Mouse (Mus musculus) kidney, embryonic 15.5 days (tissue): Measurements from ENCODE around the gene Grin2d. TPM values are rescaled to one million over a fixed set of nuclear protein-coding genes. Genes with fewer than 3 reads are reported as not detected.
A peak's percentile ranks its signal among the peaks of the same experiment; 100 is the strongest.
"Not testable (repeated sequence)": the region's sequence is repeated elsewhere in the genome, so short reads cannot be mapped to it uniquely, and the experiment has no call there.

Experiments
- ATAC-seq: fragments of 200-750 bp; cut with Nextera tagmentation; replicated peaks from 2 replicates; pipeline ENCODE4 v1.8.0; 2017; ENCODE audit warnings: moderate TSS enrichment; ENCODE audit not compliant: low FRiP score
- H3K27ac ChIP-seq: fragments of 300-500 bp; sonication (generic); 2 replicates; pipeline ENCODE4 v1.5.1; 2015; ENCODE audit warnings: mild to moderate bottlenecking, inconsistent platforms
- H3K27me3 ChIP-seq: fragments of 300-500 bp; sonication (generic); 2 replicates; pipeline ENCODE4 v1.6.1; 2015; ENCODE audit warnings: inconsistent platforms
- H3K36me3 ChIP-seq: fragments of 300-500 bp; sonication (generic); 2 replicates; pipeline ENCODE4 v1.6.1; 2015; ENCODE audit warnings: inconsistent platforms
- H3K4me1 ChIP-seq: fragments of 300-500 bp; sonication (generic); 2 replicates; pipeline ENCODE4 v1.6.1; 2015; ENCODE audit warnings: inconsistent platforms
- H3K4me2 ChIP-seq: fragments of 300-500 bp; sonication (generic); 2 replicates; pipeline ENCODE4 v1.6.1; 2015; ENCODE audit warnings: moderate library complexity, mild to moderate bottlenecking, inconsistent platforms
- H3K4me3 ChIP-seq: fragments of 300-500 bp; sonication (generic); replicated peaks from 2 replicates; pipeline ENCODE4 v1.5.1; 2015; ENCODE audit warnings: mild to moderate bottlenecking, inconsistent platforms
- H3K9ac ChIP-seq: fragments of 300-500 bp; sonication (generic); 2 replicates; pipeline ENCODE4 v1.6.1; 2015; ENCODE audit warnings: mild to moderate bottlenecking, inconsistent platforms
- H3K9me3 ChIP-seq: fragments of 300-500 bp; sonication (generic); replicated peaks from 2 replicates; pipeline ENCODE4 v1.6.1; 2016; ENCODE audit warnings: inconsistent platforms
- WGBS: fragments of 180-500 bp; shearing (Covaris S2); methylation state at CpG from one replicate; pipeline ENCODE4 v1.1.7; 2015; ENCODE audit warnings: mixed read lengths; 5-methylcytosine and 5-hydroxymethylcytosine counted together
- polyA plus RNA-seq: library from polyadenylated mRNA; unstranded; fragments of >200 nt; fragmentation: Nextera tagmentation; extraction: Ambion mirVana; gene quantifications from 2 replicates; pipeline ENCODE4 v1.2.1, GENCODE M21; 2015

Grin2d gene
- polyA plus RNA-seq, 1 experiment from 2014 or later, result 0.47 TPM

- no peaks in the 10 kb centered on the region for H3K36me3 ChIP-seq
- H3K4me1 ChIP-seq, result peaks cover 71% of the 10 kb centered on the region
- peak overlapping the region; percentile 56 for H3K4me2 ChIP-seq
- 10% methylated on average over 13 of the region's 13 CpGs for WGBS
- H3K9me3 ChIP-seq, result no peaks in the 10 kb centered on the region
- H3K27me3 ChIP-seq, result no peaks in the 10 kb centered on the region
- H3K27ac ChIP-seq, result peak overlapping the region; percentile 93
- peak; percentile 33 for ATAC-seq
- H3K9ac ChIP-seq, result peak overlapping the region; percentile 6; the same call in 1 of the 2 replicates
- peak overlapping the region; percentile 32 for H3K4me3 ChIP-seq
These were observed 39.0 kb upstream of the Grin2d start for GRCm38 (mm10) chr7:45917004-45917704.

GRCm38 (mm10) chr7:45916056-45917003, 38.2 kb upstream of the Grin2d start:
- Histone ChIP-seq H3K9ac (peak overlapping the region; percentile 29), H3K4me3 (peak overlapping the region; percentile 32), H3K36me3 (no peaks in the 10 kb centered on the region), H3K4me2 (peak overlapping the region; percentile 56), H3K4me1 (peaks cover 63% of the 10 kb centered on the region), H3K27me3 (no peaks in the 10 kb centered on the region), H3K9me3 (no peaks in the 10 kb centered on the region), H3K27ac (peak overlapping the region; percentile 93)
- ATAC-seq, result peak; percentile 78
- WGBS, result 34% methylated on average over 26 of the region's 26 CpGs

- no peak overlapping the region for H3K9ac ChIP-seq
- H3K36me3 ChIP-seq, result peaks cover 7% of the 10 kb centered on the region
- no peak overlapping the region for H3K4me3 ChIP-seq
- peaks cover 50% of the 10 kb centered on the region for H3K4me1 ChIP-seq
- no peaks in the 10 kb centered on the region for H3K9me3 ChIP-seq
- no peak overlapping the region for H3K27ac ChIP-seq
- H3K27me3 ChIP-seq, result no peaks in the 10 kb centered on the region
- no peak overlapping the region for H3K4me2 ChIP-seq
- WGBS, result 87% methylated on average over 5 of the region's 5 CpGs
- no peak for ATAC-seq
These were observed 36.8 kb upstream of the Grin2d start for GRCm38 (mm10) chr7:45915011-45915410.

- ATAC-seq, result no peak
- H3K9ac ChIP-seq, result no peak overlapping the region
- WGBS, result 89% methylated on average over 6 of the region's 6 CpGs
These were observed 35.9 kb upstream of the Grin2d start for GRCm38 (mm10) chr7:45914067-45914466.

GRCm38 (mm10) chr7:45909145-45909544, 31.0 kb upstream of the Grin2d start:
- Histone ChIP-seq H3K4me1 (no peaks in the 10 kb centered on the region), H3K9me3 (no peaks in the 10 kb centered on the region), H3K36me3 (peaks cover 17% of the 10 kb centered on the region), H3K27ac (no peak overlapping the region), H3K4me3 (no peak overlapping the region), H3K4me2 (no peak overlapping the region), H3K27me3 (no peaks in the 10 kb centered on the region), H3K9ac (no peak overlapping the region)
- 95% methylated on average over 16 of the region's 16 CpGs for WGBS
- no peak for ATAC-seq

More at GRCm38 (mm10) chr7:45914067-45914466, 35.9 kb upstream of the Grin2d start:
- Histone ChIP-seq H3K4me3 (no peak overlapping the region), H3K27me3 (no peaks in the 10 kb centered on the region), H3K27ac (no peak overlapping the region), H3K36me3 (peaks cover 16% of the 10 kb centered on the region), H3K4me2 (no peak overlapping the region), H3K9me3 (no peaks in the 10 kb centered on the region), H3K4me1 (peaks cover 40% of the 10 kb centered on the region)

GRCm38 (mm10) chr7:45908384-45908783, 30.2 kb upstream of the Grin2d start:
- H3K9me3 ChIP-seq, result no peaks in the 10 kb centered on the region
- no peaks in the 10 kb centered on the region for H3K4me1 ChIP-seq
- H3K27me3 ChIP-seq, result no peaks in the 10 kb centered on the region
- H3K36me3 ChIP-seq, result peaks cover 17% of the 10 kb centered on the region
- no peak overlapping the region for H3K27ac ChIP-seq
- H3K9ac ChIP-seq, result no peak overlapping the region
- no peak overlapping the region for H3K4me2 ChIP-seq
- H3K4me3 ChIP-seq, result no peak overlapping the region
- ATAC-seq, result no peak

GRCm38 (mm10) chr7:45906622-45907021, 28.4 kb upstream of the Grin2d start:
- WGBS, result 87% methylated on average over 9 of the region's 9 CpGs
- H3K27ac ChIP-seq, result no peak overlapping the region
- H3K36me3 ChIP-seq, result peaks cover 17% of the 10 kb centered on the region
- no peak overlapping the region for H3K4me2 ChIP-seq
- H3K4me3 ChIP-seq, result no peak overlapping the region
- H3K27me3 ChIP-seq, result no peaks in the 10 kb centered on the region
- no peak for ATAC-seq
- H3K9ac ChIP-seq, result no peak overlapping the region
- no peaks in the 10 kb centered on the region for H3K9me3 ChIP-seq
- 0 out of 2 replicates have a peak, but pooled peaks cover 1% of the 10 kb centered on the region for H3K4me1 ChIP-seq

- ATAC-seq, result no peak
These were observed 24.4 kb upstream of the Grin2d start for GRCm38 (mm10) chr7:45902481-45903002.

GRCm38 (mm10) chr7:45901562-45901961, 23.4 kb upstream of the Grin2d start:
- Histone ChIP-seq H3K27ac (no peak overlapping the region), H3K4me3 (no peak overlapping the region), H3K27me3 (no peaks in the 10 kb centered on the region), H3K4me1 (peaks cover 15% of the 10 kb centered on the region), H3K9me3 (no peaks in the 10 kb centered on the region), H3K36me3 (no peaks in the 10 kb centered on the region), H3K4me2 (no peak overlapping the region), H3K9ac (no peak overlapping the region)
- 54% methylated on average over 5 of the region's 5 CpGs for WGBS
- ATAC-seq, result no peak

More at GRCm38 (mm10) chr7:45902481-45903002, 24.4 kb upstream of the Grin2d start:
- no peaks in the 10 kb centered on the region for H3K9me3 ChIP-seq
- H3K4me3 ChIP-seq, result no peak overlapping the region
- no peak overlapping the region for H3K9ac ChIP-seq
- 76% methylated on average over 11 of the region's 12 CpGs for WGBS
- H3K4me2 ChIP-seq, result no peak overlapping the region
- H3K36me3 ChIP-seq, result no peaks in the 10 kb centered on the region
- peaks cover 10% of the 10 kb centered on the region for H3K4me1 ChIP-seq
- no peaks in the 10 kb centered on the region for H3K27me3 ChIP-seq
- 0 out of 2 replicates have a peak overlapping the region, but pooled peaks have one; percentile 22 for H3K27ac ChIP-seq

GRCm38 (mm10) chr7:45898125-45898524, 19.9 kb upstream of the Grin2d start:
- H3K9me3 ChIP-seq, H3K27me3 ChIP-seq, H3K36me3 ChIP-seq, ATAC-seq: not testable (repeated sequence)
- Histone ChIP-seq H3K27ac (peak overlapping the region; percentile 90; the same call in 1 of the 2 replicates), H3K4me1 (peaks cover 20% of the 10 kb centered on the region), H3K9ac (0 out of 2 replicates have a peak overlapping the region, but pooled peaks have one; percentile 48), H3K4me3 (peak overlapping the region; percentile 54), H3K4me2 (peak overlapping the region; percentile 86)
- WGBS, result 61% methylated on average over 4 of the region's 4 CpGs

- Histone ChIP-seq H3K4me3 (peak overlapping the region; percentile 54), H3K9ac (peak overlapping the region; percentile 48), H3K27me3 (no peaks in the 10 kb centered on the region), H3K4me2 (peak overlapping the region; percentile 86), H3K4me1 (peaks cover 20% of the 10 kb centered on the region), H3K36me3 (no peaks in the 10 kb centered on the region), H3K9me3 (no peaks in the 10 kb centered on the region), H3K27ac (peak overlapping the region; percentile 90)
- ATAC-seq, result peak; percentile 79
- under 1% methylated on average over 19 of the region's 19 CpGs for WGBS
These were observed 19.1 kb upstream of the Grin2d start for GRCm38 (mm10) chr7:45897258-45897757.
